In the genomic region with DNA sequence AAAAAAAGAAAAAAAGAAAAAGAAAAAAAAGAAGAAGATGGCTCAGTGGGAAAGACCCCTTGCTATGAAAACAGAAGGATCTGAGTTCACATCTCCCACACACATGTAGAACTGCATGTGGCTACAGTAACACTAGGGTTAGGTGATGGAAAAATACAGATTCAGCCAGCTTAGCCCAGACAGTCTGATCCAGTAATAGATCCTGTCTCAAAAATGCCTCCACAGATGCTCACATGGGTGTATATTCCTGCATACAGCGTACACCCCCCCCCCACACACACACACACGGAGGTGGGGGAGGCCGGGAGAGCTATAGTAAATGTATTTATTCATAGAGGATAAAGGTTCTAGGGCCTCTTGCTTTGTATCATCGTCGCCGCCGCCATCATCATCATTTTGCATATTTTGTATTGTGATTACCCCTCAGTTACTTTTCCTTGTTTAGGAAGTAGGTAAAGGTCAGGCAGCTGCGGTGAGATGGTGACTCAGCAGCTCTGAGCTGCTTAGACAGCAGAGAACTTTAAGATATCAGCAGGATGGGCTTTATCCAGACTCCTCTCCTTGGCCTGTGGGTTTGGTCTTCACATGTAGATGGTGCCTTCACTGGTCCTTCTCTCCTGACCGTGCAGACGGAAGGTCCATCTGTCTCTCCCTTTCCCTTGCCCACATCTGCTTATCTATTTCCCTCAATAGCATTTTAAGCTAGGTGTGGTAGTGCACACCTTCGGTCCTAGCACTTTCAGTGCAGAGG, we compare ENCODE assay signal across 16 mouse cellular contexts. TPM values are rescaled to one million over a fixed set of nuclear protein-coding genes. Genes with fewer than 3 reads are reported as not detected.
DNase-seq lines count a peak whose midpoint lies in the region; ATAC-seq and TF ChIP-seq lines count a peak whose summit lies in the region.
"Had no signal": no experiment of that assay in that cellular context is flagged by ENCODE, and none has a peak within 500 bp of the region (broad histone marks: within the 10 kb centered on the region; RNA-seq: fewer than 3 reads in every experiment).

No protein-coding gene starts in this region.

- no peak overlapping the region for H3K4me3 ChIP-seq in liver, embryonic 11.5 days (ENCODE audit: low read depth, low read length)
- no peak overlapping the region for H3K4me3 ChIP-seq in stomach, postnatal 0 days (ENCODE audit: low read depth, low read length)
- H3K4me3 ChIP-seq: forebrain, embryonic 15.5 days; neural tube, embryonic 13.5 days had no signal

- 46% methylated on average over 11 of the region's 11 CpGs for WGBS in liver, embryonic 11.5 days
- 71% methylated on average over 11 of the region's 11 CpGs for WGBS in stomach, postnatal 0 days

- peaks cover 73% of the 10 kb centered on the region for H3K4me1 ChIP-seq in liver, embryonic 11.5 days (replicated peaks; ENCODE audit: control insufficient read depth, insufficient read depth, low read length)
- peaks cover 7% of the 10 kb centered on the region for H3K4me1 ChIP-seq in stomach, postnatal 0 days (replicated peaks; ENCODE audit: control insufficient read depth, insufficient read depth)

- H3K4me2 ChIP-seq in liver, embryonic 11.5 days, result peak overlapping the region; percentile 49
- no peak overlapping the region for H3K4me2 ChIP-seq in stomach, postnatal 0 days (replicated peaks; ENCODE audit: low read depth)
- H3K4me2 ChIP-seq: forebrain, embryonic 15.5 days; neural tube, embryonic 13.5 days had no signal

- peak; percentile 54 for DNase-seq in spleen, adult 12 weeks (ENCODE audit: low spot score)
- no peak for DNase-seq in spleen, postnatal 4 days (ENCODE audit: low spot score in 2 of 2)
- peak; percentile 21 for DNase-seq in NIH3T3 (ENCODE audit: low read depth)
- no peak for DNase-seq in liver, embryonic 11.5 days (ENCODE audit: low spot score)
- no peak for DNase-seq in stomach, postnatal 0 days (ENCODE audit: low spot score)
- DNase-seq in layer of hippocampus, postnatal 14 days (ENCODE audit: low spot score in 2 of 2), result no peak
- no peak for DNase-seq in right cerebral cortex, adult 18-20 months
- DNase-seq: cerebellum, adult 11-12 months; heart, postnatal 4 days; kidney, adult 11 months; left cerebral cortex, postnatal 4 days; midbrain, embryonic 14.5 days had no signal

- TF ChIP-seq EP300 in stomach, postnatal 0 days (optimal IDR thresholded peaks at IDR 0.05), result no peak

- no peaks in the 10 kb centered on the region for H3K27me3 ChIP-seq in liver, embryonic 11.5 days (replicated peaks; ENCODE audit: control insufficient read depth, insufficient read depth, low read length)
- no peaks in the 10 kb centered on the region for H3K27me3 ChIP-seq in stomach, postnatal 0 days (ENCODE audit: control insufficient read depth, insufficient read depth, low read length)
- H3K27me3 ChIP-seq: forebrain, embryonic 15.5 days; neural tube, embryonic 13.5 days had no signal

- no peak for TF ChIP-seq CTCF in stomach, postnatal 0 days (IDR thresholded peaks at IDR 0.05; ENCODE audit: low read depth)

- peak; percentile 68 for ATAC-seq in liver, embryonic 11.5 days (replicated peaks; ENCODE audit: low FRiP score)
- ATAC-seq in stomach, postnatal 0 days (ENCODE audit: low FRiP score, low TSS enrichment), result no peak
- ATAC-seq: forebrain, embryonic 15.5 days had no signal

- H3K9me3 ChIP-seq in liver, embryonic 11.5 days (ENCODE audit: control insufficient read depth, low read length), result no peaks in the 10 kb centered on the region
- no peaks in the 10 kb centered on the region for H3K9me3 ChIP-seq in stomach, postnatal 0 days (ENCODE audit: control insufficient read depth, low read length)
- H3K9me3 ChIP-seq: forebrain, embryonic 15.5 days; neural tube, embryonic 13.5 days had no signal

- H3K27ac ChIP-seq in liver, embryonic 11.5 days (ENCODE audit: low read depth, low read length), result peak overlapping the region; percentile 99
- H3K27ac ChIP-seq in stomach, postnatal 0 days (replicated peaks), result 0 out of 2 replicates have a peak overlapping the region, but pooled peaks have one; percentile 31
- H3K27ac ChIP-seq: forebrain, embryonic 15.5 days; neural tube, embryonic 13.5 days had no signal

- no peaks in the 10 kb centered on the region for H3K36me3 ChIP-seq in liver, embryonic 11.5 days (ENCODE audit: control insufficient read depth, insufficient read depth, low read length)
- no peaks in the 10 kb centered on the region for H3K36me3 ChIP-seq in stomach, postnatal 0 days (ENCODE audit: control insufficient read depth, insufficient read depth, low read length)
- H3K36me3 ChIP-seq: neural tube, embryonic 13.5 days had no signal

- peak overlapping the region; percentile 51; the same call in 1 of the 2 replicates for H3K9ac ChIP-seq in liver, embryonic 11.5 days (ENCODE audit: low read depth, low read length)
- H3K9ac ChIP-seq in stomach, postnatal 0 days (ENCODE audit: low read length), result no peak overlapping the region
- H3K9ac ChIP-seq: forebrain, embryonic 15.5 days; neural tube, embryonic 13.5 days had no signal

RNA-seq across cellular contexts. Expression of a gene that starts 29.2 kb away (rescaled TPM):
- 19.5 and 25.1 TPM in 2 replicates for polyA plus RNA-seq in liver, embryonic 11.5 days (2014; fragmentation: Nextera tagmentation; extraction: Ambion mirVana)
- polyA plus RNA-seq in stomach, postnatal 0 days (2015; fragmentation: Nextera tagmentation; extraction: Ambion mirVana), result 17.9 and 22.2 TPM in 2 replicates
- not detected for total RNA-seq in layer of hippocampus, postnatal 14 days (2021)
- total RNA-seq: adrenal gland, adult 18-20 months; gastrocnemius, postnatal 4 days; heart, postnatal 4 days; left cerebral cortex, postnatal 4 days had no signal

RNA-seq across cellular contexts. Expression of a gene that starts 50.3 kb away (rescaled TPM):
- polyA plus RNA-seq in liver, embryonic 11.5 days (2014; fragmentation: Nextera tagmentation; extraction: Ambion mirVana), result 35.5 and 37.4 TPM in 2 replicates
- 70.6 and 73.8 TPM in 2 replicates for polyA plus RNA-seq in stomach, postnatal 0 days (2015; fragmentation: Nextera tagmentation; extraction: Ambion mirVana)
- total RNA-seq in layer of hippocampus, postnatal 14 days (2021), result 1 to 10 TPM; 8.5 to 9.9 TPM

RNA-seq across cellular contexts. Expression of a gene that starts 57.9 kb away (rescaled TPM):
- polyA plus RNA-seq in liver, embryonic 11.5 days (2014; fragmentation: Nextera tagmentation; extraction: Ambion mirVana), result 14.8 and 17.6 TPM in 2 replicates
- 25.2 and 39.8 TPM in 2 replicates for polyA plus RNA-seq in stomach, postnatal 0 days (2015; fragmentation: Nextera tagmentation; extraction: Ambion mirVana)
- total RNA-seq in layer of hippocampus, postnatal 14 days (2021), result 10 to 100 TPM; 89.6 to 90.5 TPM

Comparison
In these comparisons a context has a peak if more than half of its experiments do, and no peak if none do; other contexts are left out.
1. DNase-seq: peak in spleen, adult 12 weeks (single experiment) and NIH3T3 (single experiment); none in spleen, postnatal 4 days (0 of 2), liver, embryonic 11.5 days (single experiment), stomach, postnatal 0 days (single experiment), layer of hippocampus, postnatal 14 days (0 of 2) and right cerebral cortex, adult 18-20 months (single experiment).